Mouse (Mus musculus) liver, embryonic 11.5 days (tissue): ENCODE results near the gene Cbln1. TPM values are rescaled to one million over a fixed set of nuclear protein-coding genes. Genes with fewer than 3 reads are reported as not detected.
A peak's percentile ranks its signal among the peaks of the same experiment; 100 is the strongest.

ENCODE experiments used
- ATAC-seq: fragments of 200-750 bp; cut with Nextera tagmentation; replicated peaks from 2 replicates; pipeline ENCODE4 v1.8.0; 2017; ENCODE audit warnings: moderate number of reproducible peaks, mild to moderate bottlenecking, moderate TSS enrichment, moderate library complexity; ENCODE audit not compliant: low FRiP score
- DNase-seq: peaks from one replicate; pipeline ENCODE4 v3.0.0-alpha.2; 2017; ENCODE audit warnings: low spot score
- H3K27ac ChIP-seq: fragments of 300-500 bp; sonication (generic); 2 replicates; pipeline ENCODE4 v1.5.1; 2014; ENCODE audit warnings: mild to moderate bottlenecking, low read depth, low read length, control low read depth
- H3K27me3 ChIP-seq: fragments of 300-500 bp; sonication (generic); replicated peaks from 2 replicates; pipeline ENCODE4 v1.6.1; 2014; ENCODE audit warnings: low read length, mixed read lengths; ENCODE audit not compliant: control insufficient read depth, insufficient read depth
- H3K36me3 ChIP-seq: fragments of 300-500 bp; sonication (generic); 2 replicates; pipeline ENCODE4 v1.6.1; 2014; ENCODE audit warnings: mild to moderate bottlenecking, low read length, moderate library complexity, mixed read lengths; ENCODE audit not compliant: control insufficient read depth, insufficient read depth
- H3K4me1 ChIP-seq: fragments of 300-500 bp; sonication (generic); replicated peaks from 2 replicates; pipeline ENCODE4 v1.6.1; 2014; ENCODE audit warnings: low read length, mixed read lengths; ENCODE audit not compliant: control insufficient read depth, insufficient read depth
- H3K4me2 ChIP-seq: fragments of 300-500 bp; sonication (generic); 2 replicates; pipeline ENCODE4 v1.6.1; 2014; ENCODE audit warnings: mild to moderate bottlenecking, control low read depth, moderate library complexity
- H3K4me3 ChIP-seq: fragments of 300-500 bp; sonication (generic); 2 replicates; pipeline ENCODE4 v1.5.1; 2014; ENCODE audit warnings: low read depth, low read length, control low read depth
- H3K9ac ChIP-seq: fragments of 300-500 bp; sonication (generic); 2 replicates; pipeline ENCODE4 v1.6.1; 2014; ENCODE audit warnings: low read depth, low read length, control low read depth
- H3K9me3 ChIP-seq: fragments of 300-500 bp; sonication (generic); 2 replicates; pipeline ENCODE4 v1.6.1; 2016; ENCODE audit warnings: low read length, inconsistent platforms, mixed read lengths; ENCODE audit not compliant: control insufficient read depth
- WGBS: fragments of 180-500 bp; shearing (Covaris S2); extraction: QIAGEN DNeasy Blood & Tissue Kit; methylation state at CpG from one replicate; pipeline ENCODE4 v1.1.7; 2014; 5-methylcytosine and 5-hydroxymethylcytosine counted together
- polyA plus RNA-seq: library from polyadenylated mRNA; unstranded; fragments of >200 nt; fragmentation: Nextera tagmentation; extraction: Ambion mirVana; gene quantifications from 2 replicates; pipeline ENCODE4 v1.2.1, GENCODE M21; 2014

Gene Cbln1
- polyA plus RNA-seq = 0.06 and 0.43 TPM in 2 replicates

DNA sequence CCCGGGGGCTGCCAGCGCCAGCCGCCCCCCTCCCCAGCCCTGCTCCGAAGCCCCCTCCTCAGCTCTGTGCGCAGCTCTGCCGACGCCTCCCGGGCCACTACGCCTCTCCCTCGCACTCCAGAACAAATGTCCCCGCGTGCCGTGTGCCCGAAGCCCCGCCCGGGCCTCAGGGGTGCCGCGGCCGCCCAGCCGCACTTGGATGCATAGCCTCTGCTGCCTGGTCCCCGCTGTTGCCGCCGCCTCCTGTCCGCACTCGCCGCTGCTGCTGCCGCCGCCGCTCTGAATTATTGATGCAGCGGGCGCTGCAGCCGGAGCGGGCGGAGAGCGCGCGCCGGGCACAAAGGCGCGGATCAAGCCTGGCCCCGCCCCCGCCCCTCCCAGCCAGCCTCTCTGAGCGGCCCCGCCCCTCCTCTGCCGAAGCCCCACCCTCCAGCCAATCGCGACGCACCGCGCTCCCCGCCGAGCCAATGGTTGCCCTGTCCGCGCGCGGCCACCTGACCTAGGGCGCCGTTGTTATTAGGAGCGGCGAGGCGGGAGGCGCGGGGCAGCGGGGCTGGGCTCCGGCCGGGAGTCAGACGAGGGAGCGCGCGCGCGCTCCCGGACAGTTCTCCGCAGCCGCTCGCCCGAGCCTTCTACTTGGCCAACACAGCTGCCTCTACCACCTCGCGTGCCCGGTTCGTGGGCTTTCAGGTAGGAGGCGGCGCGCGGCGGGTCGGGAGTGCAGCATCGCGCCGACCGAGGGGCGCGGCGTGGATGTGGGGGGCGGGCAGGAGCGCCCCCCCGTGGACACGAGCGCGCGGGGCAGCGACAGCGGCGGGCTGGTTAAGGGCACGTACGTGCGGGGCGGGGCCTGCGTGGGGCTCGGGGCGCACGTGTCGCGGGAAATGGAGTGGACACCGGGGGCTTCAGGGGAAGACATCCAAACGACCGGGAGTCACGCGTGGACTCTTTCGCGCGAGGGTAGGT, at the start of gene Cbln1:
Gene Cbln1, minus strand, starts transcription at position 339 of the 966 bp plus-strand sequence.
- no peaks in the 10 kb centered on the region for H3K36me3 ChIP-seq
- ATAC-seq (peak; percentile 96), DNase-seq (peak; percentile 85)
- no peak within 1 kb of the TSS for H3K27ac ChIP-seq
- no peaks in the 10 kb centered on the region for H3K9me3 ChIP-seq
- no peak within 1 kb of the TSS for H3K9ac ChIP-seq
- peaks cover 89% of the 10 kb centered on the region for H3K27me3 ChIP-seq
- H3K4me2 ChIP-seq = peak within 1 kb of the TSS; percentile 95
- H3K4me3 ChIP-seq = peak within 1 kb of the TSS; percentile 57
- under 1% methylated on average over 113 of the region's 122 CpGs for WGBS
- peaks cover 6% of the 10 kb centered on the region; the same call in 1 of the 2 replicates for H3K4me1 ChIP-seq

DNA sequence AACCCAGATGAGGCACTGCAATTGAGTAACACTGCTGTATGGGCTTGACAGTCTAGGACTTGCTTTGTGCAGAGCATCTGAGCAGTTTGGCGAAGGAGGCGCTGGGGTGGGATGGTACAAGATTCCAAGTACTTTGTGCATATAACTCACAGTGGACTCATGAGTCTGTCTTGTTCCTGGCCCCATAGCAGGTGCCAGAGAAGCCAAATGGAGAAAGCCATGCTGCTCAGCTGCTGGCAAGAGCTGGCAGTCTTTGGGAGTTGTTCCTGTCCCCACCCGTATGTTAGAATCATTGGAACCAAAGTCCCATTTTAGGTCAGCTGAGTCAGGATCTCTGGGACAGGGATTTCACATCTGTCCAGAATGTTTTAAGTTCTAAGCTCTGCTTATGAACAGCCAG, 44.7 kb upstream of the Cbln1 start:
- Histone ChIP-seq H3K9me3 (no peaks in the 10 kb centered on the region), H3K36me3 (no peaks in the 10 kb centered on the region), H3K4me3 (no peak overlapping the region), H3K4me1 (no peaks in the 10 kb centered on the region), H3K27me3 (no peaks in the 10 kb centered on the region), H3K27ac (no peak overlapping the region), H3K9ac (no peak overlapping the region), H3K4me2 (no peak overlapping the region)
- ATAC-seq (no peak), DNase-seq (no peak)
- 89% methylated on average over 3 of the region's 3 CpGs for WGBS

DNA sequence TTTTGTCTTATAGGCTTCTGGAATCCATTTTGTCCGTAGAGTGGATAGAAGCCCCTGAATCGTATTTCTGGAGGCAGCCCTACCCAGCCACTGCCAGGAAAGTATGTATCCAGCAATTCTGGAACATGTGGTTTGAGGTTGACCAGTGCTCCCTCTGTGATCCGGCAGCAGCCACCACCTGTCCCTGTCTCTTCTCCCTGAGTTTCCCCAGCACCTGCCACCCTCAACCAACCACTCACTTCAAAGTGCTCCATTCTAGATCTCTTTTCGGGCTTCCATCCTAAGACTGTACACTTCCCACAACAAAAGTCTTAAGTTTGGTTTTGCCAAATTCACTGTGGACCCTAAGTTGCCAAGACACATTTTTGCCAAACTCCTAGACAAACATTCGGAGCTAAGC, 41.4 kb upstream of the Cbln1 start:
- Histone ChIP-seq H3K4me1 (no peaks in the 10 kb centered on the region), H3K9ac (no peak overlapping the region), H3K36me3 (no peaks in the 10 kb centered on the region), H3K27ac (no peak overlapping the region), H3K4me3 (no peak overlapping the region), H3K9me3 (no peaks in the 10 kb centered on the region), H3K4me2 (no peak overlapping the region), H3K27me3 (no peaks in the 10 kb centered on the region)
- ATAC-seq (no peak), DNase-seq (no peak)
- 79% methylated on average over 5 of the region's 5 CpGs for WGBS

DNA sequence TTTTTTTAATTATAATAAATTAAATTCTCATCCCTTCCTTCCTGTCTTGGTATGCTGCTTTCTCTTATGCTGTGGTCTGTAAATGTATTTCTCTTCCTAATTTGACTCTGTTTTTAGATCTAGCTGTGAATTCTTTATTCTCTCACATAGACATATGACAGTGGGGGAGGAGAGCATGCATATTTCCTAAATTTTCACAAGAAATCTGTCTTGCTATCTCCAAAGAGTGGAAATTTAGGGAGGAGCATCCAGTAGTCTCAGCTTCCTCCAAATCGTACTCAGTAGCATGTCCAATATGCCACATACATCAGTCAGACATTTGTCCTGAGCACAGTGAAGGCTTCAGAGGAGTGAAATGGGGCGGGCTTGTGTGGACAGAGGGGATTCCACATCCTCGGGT, 40.9 kb upstream of the Cbln1 start:
- Histone ChIP-seq H3K27me3 (no peaks in the 10 kb centered on the region), H3K9ac (no peak overlapping the region), H3K36me3 (no peaks in the 10 kb centered on the region), H3K4me1 (no peaks in the 10 kb centered on the region), H3K9me3 (no peaks in the 10 kb centered on the region), H3K4me2 (no peak overlapping the region), H3K27ac (no peak overlapping the region), H3K4me3 (no peak overlapping the region)
- 68% methylated on average over 3 of the region's 3 CpGs for WGBS
- DNase-seq (no peak), ATAC-seq (no peak)

DNA sequence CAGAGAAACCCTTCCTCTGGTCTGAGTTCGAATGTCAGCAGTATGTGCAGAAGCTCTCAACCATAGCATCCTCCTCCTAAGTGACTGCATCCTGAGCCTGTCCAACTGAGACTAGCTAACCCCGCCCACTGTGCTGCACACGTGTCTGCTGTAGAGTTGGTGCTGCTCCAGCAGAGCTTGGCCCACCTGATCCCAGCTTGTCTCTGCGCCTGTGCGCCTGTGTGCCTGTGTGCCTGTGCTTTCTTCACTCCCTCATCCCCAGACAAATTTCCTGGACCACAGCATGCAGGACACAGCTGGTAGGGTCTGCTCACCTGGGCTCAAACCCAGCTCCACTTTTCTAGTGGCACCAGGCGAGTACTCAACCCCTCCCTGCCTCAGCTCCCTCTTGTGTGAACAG, 40.2 kb upstream of the Cbln1 start:
- Histone ChIP-seq H3K27ac (no peak overlapping the region), H3K27me3 (no peaks in the 10 kb centered on the region), H3K4me1 (no peaks in the 10 kb centered on the region), H3K4me3 (no peak overlapping the region), H3K9me3 (no peaks in the 10 kb centered on the region), H3K9ac (no peak overlapping the region), H3K4me2 (no peak overlapping the region), H3K36me3 (no peaks in the 10 kb centered on the region)
- 80% methylated on average over 6 of the region's 6 CpGs for WGBS
- no peak for DNase-seq
- ATAC-seq = no peak

DNA sequence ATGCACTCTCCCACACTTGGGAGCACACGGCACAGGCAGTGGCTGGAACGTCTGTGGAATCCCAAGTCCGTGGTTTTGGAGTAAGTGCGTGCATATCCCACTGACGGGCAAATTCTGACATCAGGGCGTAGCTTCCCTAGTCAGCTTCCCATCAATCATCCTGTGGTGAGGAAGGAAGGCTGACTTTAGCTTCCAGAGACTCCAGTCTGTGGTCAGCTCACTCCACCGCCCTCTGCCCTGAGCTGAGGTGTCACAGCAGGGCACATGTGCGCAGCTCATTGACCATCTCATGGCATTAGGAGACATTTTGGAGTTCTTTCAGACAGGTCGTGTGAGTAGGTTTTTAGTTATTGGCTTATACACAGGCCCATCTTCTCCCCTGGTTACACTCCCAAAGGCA, 34.6 kb upstream of the Cbln1 start:
- Histone ChIP-seq H3K4me2 (no peak overlapping the region), H3K27ac (no peak overlapping the region), H3K4me1 (no peaks in the 10 kb centered on the region), H3K9ac (no peak overlapping the region), H3K27me3 (no peaks in the 10 kb centered on the region), H3K9me3 (no peaks in the 10 kb centered on the region), H3K36me3 (no peaks in the 10 kb centered on the region), H3K4me3 (no peak overlapping the region)
- no peak for DNase-seq
- no peak for ATAC-seq
- 34% methylated on average over 9 of the region's 9 CpGs for WGBS

DNA sequence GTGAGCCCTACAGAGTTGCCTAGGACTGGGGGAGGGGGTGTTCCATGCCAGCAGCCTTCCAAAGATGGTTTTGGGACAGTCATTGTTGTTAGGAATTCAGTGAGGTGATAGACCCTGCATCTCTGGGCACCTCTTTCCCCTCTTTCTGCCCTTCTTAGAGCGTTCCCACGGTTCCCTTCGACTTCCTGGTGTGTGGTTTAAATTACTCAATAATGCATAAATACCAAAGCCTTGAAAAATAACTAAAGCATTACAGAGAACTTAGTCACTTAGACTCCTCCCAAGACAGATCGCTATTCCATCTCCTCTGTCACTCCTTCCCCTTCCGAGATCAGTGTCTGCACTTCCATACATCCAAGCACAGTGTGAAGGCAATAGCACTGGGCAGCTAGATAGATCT, 32.0 kb upstream of the Cbln1 start:
- no peak for DNase-seq
- Histone ChIP-seq H3K9ac (no peak overlapping the region), H3K27ac (no peak overlapping the region), H3K4me2 (no peak overlapping the region), H3K9me3 (no peaks in the 10 kb centered on the region), H3K36me3 (no peaks in the 10 kb centered on the region), H3K4me3 (no peak overlapping the region), H3K27me3 (no peaks in the 10 kb centered on the region; the same call in 1 of the 2 replicates), H3K4me1 (no peaks in the 10 kb centered on the region)
- 71% methylated on average over 5 of the region's 5 CpGs for WGBS
- ATAC-seq = no peak

DNA sequence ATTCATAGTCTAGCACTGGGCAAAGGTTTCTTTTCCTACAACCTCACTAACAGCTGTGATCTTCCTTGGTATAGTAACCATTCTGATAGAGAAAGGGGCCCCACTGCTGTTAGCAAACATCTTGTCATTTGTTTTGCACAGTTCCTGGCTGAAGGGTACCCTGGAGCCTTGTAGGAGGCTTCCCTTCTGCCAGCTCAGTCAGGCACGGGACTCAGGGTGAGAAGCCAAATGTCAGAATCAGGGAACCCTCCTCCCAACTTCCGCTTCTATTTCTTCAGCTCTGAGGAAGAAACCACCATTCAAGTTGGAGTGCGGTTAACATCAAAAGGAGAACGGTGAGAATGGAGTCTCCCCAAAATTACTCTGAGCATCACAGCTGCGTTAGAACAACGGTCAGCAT, 30.3 kb upstream of the Cbln1 start:
- no peak overlapping the region for H3K4me2 ChIP-seq
- H3K9me3 ChIP-seq = no peaks in the 10 kb centered on the region
- H3K4me1 ChIP-seq = no peaks in the 10 kb centered on the region
- no peak overlapping the region for H3K4me3 ChIP-seq
- no peak overlapping the region for H3K9ac ChIP-seq
- H3K36me3 ChIP-seq = no peaks in the 10 kb centered on the region
- H3K27me3 ChIP-seq = no peaks in the 10 kb centered on the region; the same call in 1 of the 2 replicates
- ATAC-seq = no peak
- H3K27ac ChIP-seq = no peak overlapping the region
- WGBS = 60% methylated on average over 6 of the region's 6 CpGs
- no peak for DNase-seq

DNA sequence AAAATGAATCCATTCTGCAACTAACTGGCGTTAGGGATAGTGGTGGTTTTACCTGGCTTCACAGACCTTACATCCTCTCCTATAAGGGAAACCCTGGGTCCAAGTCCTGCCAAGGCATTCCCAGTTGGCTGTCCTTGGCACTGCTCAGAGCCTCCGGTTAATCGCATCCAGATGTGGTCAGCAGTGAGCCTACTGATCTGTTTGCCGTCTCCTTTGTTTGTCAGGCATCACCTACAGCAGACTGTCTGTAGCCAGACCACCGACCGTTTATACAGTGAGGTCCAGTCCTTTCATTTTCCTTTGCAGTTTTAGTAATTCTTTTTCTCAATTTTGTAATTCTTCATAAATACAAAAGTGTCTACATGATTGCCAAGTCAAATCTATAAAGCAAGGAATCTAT, 25.2 kb upstream of the Cbln1 start:
- H3K9me3 ChIP-seq = no peaks in the 10 kb centered on the region
- ATAC-seq (no peak), DNase-seq (no peak)
- H3K4me2 ChIP-seq = no peak overlapping the region
- no peak overlapping the region for H3K4me3 ChIP-seq
- H3K4me1 ChIP-seq = no peaks in the 10 kb centered on the region
- H3K36me3 ChIP-seq = no peaks in the 10 kb centered on the region
- H3K9ac ChIP-seq = no peak overlapping the region
- H3K27me3 ChIP-seq = no peaks in the 10 kb centered on the region; the same call in 1 of the 2 replicates
- H3K27ac ChIP-seq = no peak overlapping the region
- 66% methylated on average over 6 of the region's 6 CpGs for WGBS
